Mouse (Mus musculus) fibroblast of lung, adult 2 months (primary cell): Measurements from ENCODE around the gene Tcf3.

Experiments
- DNase-seq: peaks from one replicate; pipeline ENCODE4 v3.0.0-alpha.2; 2011; ENCODE audit warnings: low read depth

The Tcf3 gene

GRCm38 (mm10) chr10:80385811-80386734, 47.4 kb downstream of the Tcf3 start:
- DNase-seq = no peak

DNA sequence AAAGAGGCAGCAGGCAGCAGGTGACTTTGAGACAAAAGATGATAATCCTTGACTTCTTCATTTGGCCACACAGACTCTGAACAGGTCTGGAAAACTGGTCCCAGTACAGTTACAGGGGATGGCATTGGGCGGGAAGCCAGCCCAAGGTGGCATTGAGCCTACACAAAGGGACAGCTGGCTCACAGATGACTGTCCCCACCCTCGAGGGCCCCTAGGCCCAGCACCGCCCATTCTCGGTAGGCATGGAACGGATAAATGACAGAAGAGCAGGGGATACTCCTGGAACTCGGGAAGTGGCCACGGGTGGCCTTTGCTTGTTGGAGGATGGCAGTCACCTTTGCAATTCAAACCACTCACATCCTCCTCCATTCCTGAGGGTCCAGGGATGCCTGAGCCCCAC, 48.1 kb downstream of the Tcf3 start:
- no peak for DNase-seq

GRCm38 (mm10) chr10:80384709-80385108, 48.7 kb downstream of the Tcf3 start:
- DNase-seq = no peak

DNA sequence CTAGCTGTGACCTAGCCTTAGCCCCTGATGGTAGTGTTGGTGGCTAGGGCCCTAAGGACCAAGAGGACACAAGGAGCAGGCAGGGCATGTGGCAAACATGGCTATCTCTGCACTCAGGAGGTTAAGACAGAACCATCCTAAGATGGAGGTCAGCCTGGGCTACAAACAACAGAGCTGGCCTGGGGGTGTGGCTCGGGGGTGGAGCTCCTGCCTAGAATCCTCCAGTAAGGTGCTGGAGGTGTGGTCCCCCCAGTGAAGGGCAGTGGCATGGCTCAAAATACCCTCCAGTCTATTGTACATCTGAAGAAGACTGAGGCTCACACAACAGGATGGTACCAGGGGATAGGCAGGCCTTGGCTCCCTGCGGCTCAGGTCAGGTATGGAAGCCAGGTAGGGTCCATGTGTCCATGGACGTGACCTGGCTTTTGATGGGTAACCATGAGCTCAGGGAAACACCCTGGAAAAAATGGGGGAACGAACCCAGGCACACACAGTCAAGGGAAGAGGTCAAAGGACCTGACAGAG, 49.3 kb downstream of the Tcf3 start:
- no peak for DNase-seq

GRCm38 (mm10) chr10:80383431-80383830, 50.0 kb downstream of the Tcf3 start:
- DNase-seq = no peak

DNA sequence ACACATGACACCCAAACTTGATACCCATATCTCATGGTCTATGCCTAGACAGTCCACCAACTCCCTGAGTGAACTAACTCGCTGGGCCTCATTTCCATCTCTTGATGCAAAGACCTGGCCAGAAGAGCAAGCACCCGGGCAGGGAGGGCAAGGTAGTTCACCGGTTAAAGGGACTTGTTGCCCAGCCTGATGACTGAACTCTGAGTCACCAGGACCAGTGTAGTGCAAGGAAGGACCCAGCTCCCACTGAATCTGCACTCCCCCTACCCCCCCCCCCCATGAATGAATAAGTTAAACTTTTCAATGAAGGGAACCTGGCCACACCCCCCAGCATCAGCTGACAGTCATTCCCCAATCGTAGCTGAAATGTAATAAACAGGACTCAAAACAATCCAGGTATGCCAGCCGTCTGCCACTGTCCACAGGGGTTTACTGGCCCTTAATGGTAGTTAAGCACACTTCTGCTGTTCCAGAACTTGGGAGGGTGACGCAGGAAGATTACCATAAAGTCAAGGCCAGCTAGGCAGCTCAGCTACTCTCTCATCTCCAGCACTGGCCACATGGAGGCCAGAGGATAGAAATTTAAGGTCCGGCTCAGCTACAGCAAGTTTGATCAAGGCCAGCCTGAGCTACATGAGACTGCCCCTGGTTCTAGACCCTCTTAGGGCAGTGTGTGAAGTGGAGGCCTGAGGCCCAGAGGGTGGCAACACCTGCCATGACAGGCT, 50.6 kb downstream of the Tcf3 start:
- no peak for DNase-seq

DNA sequence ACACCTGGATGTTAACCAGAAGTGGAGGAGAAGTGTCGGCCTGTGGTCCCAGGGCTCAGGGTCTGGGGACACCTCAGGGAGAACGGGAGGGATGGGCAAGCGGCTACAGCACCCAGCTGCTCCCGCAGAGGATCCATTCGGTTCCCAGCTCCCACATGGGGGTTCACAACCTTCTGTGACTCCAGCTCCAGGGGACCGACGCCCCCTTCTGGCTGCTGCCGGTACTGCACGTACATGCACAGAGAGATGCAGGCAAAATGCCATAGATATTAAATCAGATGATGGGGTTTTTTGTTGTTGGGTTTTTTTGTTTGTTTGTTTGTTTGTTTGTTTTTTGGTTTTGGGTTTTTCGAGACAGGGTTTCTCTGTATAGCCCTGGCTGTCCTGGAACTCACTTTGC, 55.7 kb downstream of the Tcf3 start:
- DNase-seq = no peak

DNA sequence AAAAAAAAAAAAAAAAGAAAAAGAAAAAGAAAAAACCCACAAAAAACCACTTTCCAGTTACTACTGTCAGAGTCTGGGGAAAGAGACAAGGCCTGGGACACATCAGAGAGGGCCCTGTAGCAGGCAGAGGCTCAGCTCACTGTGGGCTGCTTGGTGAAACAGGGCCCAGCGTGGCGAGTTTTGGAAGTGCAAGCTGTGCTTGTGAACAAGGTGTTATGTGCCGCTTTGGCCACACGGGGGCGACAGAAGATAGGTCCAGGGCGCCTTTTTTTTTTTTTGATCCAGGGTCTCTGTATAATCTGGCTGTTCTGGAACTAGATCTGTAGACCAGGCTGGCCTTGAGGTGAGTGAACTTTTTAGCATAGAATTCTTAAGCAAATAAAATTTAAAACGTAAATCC, 57.3 kb downstream of the Tcf3 start:
- DNase-seq = peak; percentile 65

DNA sequence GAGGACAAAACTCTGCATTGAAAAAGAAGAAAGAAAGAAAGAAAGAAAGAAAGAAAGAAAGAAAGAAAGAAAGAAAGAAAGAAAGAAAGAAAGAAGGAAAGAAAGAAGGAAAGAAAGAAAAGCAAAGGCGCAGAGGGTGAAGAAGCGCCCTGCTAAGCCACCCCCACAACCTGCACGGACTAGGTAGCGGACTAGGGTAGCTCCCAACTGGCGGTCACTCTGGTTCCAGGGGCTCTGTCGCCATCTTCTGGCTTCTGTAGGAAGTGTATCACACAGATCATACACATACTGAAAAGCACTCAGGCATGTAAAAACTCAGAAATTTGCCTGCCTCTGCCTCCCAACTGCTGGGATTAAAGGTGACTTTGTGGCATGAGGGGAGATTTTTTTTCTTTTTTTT, 59.4 kb downstream of the Tcf3 start:
- no peak for DNase-seq

DNA sequence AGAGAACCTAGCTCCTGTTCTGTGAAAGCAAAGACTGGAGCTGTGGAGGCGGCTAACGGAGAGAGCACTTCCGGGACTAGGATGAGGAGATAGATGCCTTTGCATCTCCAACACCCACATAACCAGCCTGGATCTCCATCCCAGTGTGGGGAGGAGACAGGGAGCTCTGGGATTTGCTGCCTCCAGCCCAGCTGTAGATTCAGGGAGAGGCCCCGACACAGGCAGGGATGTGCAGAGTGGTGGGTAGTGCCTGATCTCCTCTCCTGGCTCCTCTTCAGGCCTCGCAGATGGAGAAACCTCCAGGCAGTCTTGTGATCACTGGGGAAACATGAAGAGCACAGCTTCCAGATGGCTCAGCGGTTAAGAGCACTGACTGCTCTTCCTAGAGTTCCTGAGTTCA, 60.7 kb downstream of the Tcf3 start:
- no peak for DNase-seq

- DNase-seq = no peak
Observed at GRCm38 (mm10) chr10:80371983-80372382, 61.5 kb downstream of the Tcf3 start.

DNA sequence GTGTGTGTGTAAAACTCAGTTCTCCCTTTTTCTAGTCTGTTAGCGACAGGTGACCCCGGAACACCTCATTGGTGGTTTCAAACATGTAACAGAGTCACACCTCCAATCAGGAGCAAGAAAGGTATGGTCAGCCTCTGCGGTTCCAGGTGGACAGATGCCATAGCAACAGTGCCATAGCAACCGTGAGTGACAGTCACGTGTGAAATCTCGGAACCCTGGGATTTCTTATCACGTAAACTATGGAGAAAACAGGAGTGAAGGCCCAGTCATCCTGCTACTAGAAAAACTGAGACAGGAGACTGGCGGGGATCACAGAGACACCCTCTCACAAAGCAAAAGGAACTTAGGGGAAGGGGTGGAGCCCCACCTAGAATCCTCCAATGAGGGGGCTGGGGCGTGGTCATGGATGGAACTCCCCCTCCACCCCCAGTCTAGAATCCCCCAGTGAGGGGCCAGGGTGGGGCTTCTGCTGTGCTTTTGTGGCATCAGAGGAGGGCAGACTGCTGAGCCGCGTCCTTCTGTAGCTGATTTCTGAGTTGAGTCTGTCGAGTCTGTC, 62.0 kb downstream of the Tcf3 start:
- DNase-seq = peak; percentile 57

DNA sequence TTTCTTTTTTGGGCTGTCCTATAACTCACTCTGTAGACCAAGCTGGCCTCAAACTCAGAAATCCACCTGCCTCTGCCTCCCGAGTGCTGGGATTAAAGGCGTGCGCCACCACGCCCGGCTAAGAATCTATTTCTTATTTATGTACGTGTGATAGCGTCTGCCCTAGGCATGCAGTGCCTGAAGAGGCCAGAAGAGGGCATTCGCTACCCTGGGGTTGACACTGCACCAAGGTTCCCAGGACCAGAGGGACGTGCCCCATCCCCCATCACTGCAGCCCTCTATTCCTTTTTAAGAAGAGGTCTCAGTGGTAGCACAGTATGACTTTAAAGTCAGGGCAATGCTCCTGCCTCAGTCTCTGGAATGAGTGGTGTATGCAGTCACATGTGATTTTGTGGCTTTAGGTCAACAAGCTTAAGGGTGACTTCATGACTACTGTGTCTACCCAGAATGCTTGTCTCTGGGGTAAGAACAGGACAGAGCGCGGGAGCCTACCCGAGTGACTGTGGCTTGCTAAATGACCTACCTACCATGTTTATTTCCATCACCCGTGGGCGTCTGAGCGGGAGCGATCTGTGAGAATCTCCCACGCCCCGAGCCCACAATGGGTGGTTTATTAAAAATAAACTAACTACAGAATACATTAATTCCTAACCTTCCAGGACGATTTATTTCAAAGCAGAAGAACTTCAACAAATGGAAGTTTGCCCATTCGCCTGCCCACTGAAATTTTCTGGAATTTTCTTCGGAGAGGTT, 63.3 kb downstream of the Tcf3 start:
- DNase-seq = no peak

- no peak for DNase-seq
Observed at GRCm38 (mm10) chr10:80368392-80368791, 65.1 kb downstream of the Tcf3 start.

DNA sequence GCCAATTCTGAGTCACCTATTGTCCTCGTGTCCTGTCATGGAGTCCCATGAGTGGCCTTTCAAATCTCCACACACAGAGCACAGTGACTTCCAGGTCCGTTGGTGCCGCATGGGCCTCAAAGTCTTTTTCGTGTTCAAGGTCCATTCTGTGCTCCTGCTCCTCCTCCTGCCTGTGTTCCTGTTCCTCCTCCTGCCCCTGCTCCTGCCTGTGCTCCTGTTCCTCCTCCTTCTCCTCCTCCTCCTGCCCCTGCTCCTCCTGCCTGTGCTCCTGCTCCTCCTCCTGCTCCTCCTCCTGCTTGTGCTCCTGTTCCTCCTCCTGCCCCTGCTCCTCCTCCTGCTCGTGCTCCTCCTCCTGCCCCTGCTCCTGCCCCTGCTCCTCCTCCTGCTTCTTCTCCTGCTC, 65.5 kb downstream of the Tcf3 start:
- DNase-seq = no peak

- DNase-seq = no peak
Observed at GRCm38 (mm10) chr10:80365736-80366135, 67.7 kb downstream of the Tcf3 start.

DNA sequence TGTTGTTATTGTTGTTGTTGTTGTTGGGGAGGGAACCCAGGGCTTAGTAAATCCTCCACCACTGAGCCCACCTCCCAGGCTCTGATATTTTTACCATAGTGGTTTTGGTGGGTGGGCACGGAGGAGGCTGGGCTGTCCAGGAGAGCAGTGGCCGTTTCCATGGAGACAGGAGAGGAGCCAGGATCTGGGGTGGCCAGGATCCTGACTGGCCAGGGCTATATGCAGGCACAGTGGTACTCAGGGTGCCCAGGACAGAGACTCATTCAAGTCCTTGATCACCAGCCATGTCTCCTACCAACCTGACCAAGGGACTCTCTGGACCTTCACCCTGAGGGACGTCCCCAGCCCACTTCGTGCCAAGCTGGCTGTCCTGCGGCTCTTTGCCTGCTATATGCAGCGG, 69.7 kb downstream of the Tcf3 start:
- DNase-seq = no peak
